Mouse (Mus musculus) intestine, postnatal 0 days (tissue): ENCODE data around the gene Fra10ac1. TPM values are rescaled to one million over a fixed set of nuclear protein-coding genes. Genes with fewer than 3 reads are reported as not detected.

Experiments used
- ATAC-seq: fragments of 200-750 bp; cut with Nextera tagmentation; 2 replicates; pipeline ENCODE4 v1.8.0; 2017; ENCODE audit warnings: mild to moderate bottlenecking, moderate TSS enrichment, moderate library complexity
- H3K27ac ChIP-seq: fragments of 300-500 bp; sonication (generic); 2 replicates; pipeline ENCODE4 v1.5.1; 2014; ENCODE audit warnings: mild to moderate bottlenecking, low read depth, low read length, moderate library complexity
- H3K27me3 ChIP-seq: fragments of 300-500 bp; sonication (generic); replicated peaks from 2 replicates; pipeline ENCODE4 v1.6.1; 2014; ENCODE audit warnings: low read length, mixed read lengths; ENCODE audit not compliant: control insufficient read depth, insufficient read depth
- H3K36me3 ChIP-seq: fragments of 300-500 bp; sonication (generic); 2 replicates; pipeline ENCODE4 v1.6.1; 2014; ENCODE audit warnings: mild to moderate bottlenecking, moderate library complexity; ENCODE audit not compliant: control insufficient read depth, insufficient read depth
- H3K4me1 ChIP-seq: fragments of 300-500 bp; sonication (generic); replicated peaks from 2 replicates; pipeline ENCODE4 v1.6.1; 2014; ENCODE audit warnings: antibody characterized with exemption, low read length, mixed read lengths; ENCODE audit not compliant: control insufficient read depth, insufficient read depth
- H3K4me2 ChIP-seq: fragments of 300-500 bp; sonication (generic); replicated peaks from 2 replicates; pipeline ENCODE4 v1.6.1; 2014; ENCODE audit warnings: low read depth, mild to moderate bottlenecking, moderate library complexity
- H3K4me3 ChIP-seq: fragments of 300-500 bp; sonication (generic); 2 replicates; pipeline ENCODE4 v1.5.1; 2014; ENCODE audit warnings: low read depth, low read length
- H3K9ac ChIP-seq: fragments of 300-500 bp; sonication (generic); 2 replicates; pipeline ENCODE4 v1.6.1; 2014; ENCODE audit warnings: mild to moderate bottlenecking, low read depth, low read length
- H3K9me3 ChIP-seq: fragments of 300-500 bp; sonication (generic); 2 replicates; pipeline ENCODE4 v1.6.1; 2016; ENCODE audit warnings: mixed run types; ENCODE audit not compliant: control insufficient read depth
- CTCF ChIP-seq: sonication (generic); IDR thresholded peaks from 2 replicates; pipeline ENCODE4 v1.5.1; 2016; ENCODE audit warnings: low read depth, mild to moderate bottlenecking, control low read depth, antibody characterized with exemption, moderate library complexity
- WGBS: fragments of 180-500 bp; shearing (Covaris S2); extraction: QIAGEN DNeasy Blood & Tissue Kit; methylation state at CpG from one replicate; pipeline ENCODE4 v1.1.7; 2014; 5-methylcytosine and 5-hydroxymethylcytosine counted together
- polyA plus RNA-seq: library from polyadenylated mRNA; unstranded; fragments of >200 nt; fragmentation: Nextera tagmentation; extraction: Ambion mirVana; gene quantifications from 2 replicates; pipeline ENCODE4 v1.2.1, GENCODE M21; 2015

Gene Fra10ac1
- polyA plus RNA-seq, 1 experiment from 2014 or later = 18.1 TPM

DNA sequence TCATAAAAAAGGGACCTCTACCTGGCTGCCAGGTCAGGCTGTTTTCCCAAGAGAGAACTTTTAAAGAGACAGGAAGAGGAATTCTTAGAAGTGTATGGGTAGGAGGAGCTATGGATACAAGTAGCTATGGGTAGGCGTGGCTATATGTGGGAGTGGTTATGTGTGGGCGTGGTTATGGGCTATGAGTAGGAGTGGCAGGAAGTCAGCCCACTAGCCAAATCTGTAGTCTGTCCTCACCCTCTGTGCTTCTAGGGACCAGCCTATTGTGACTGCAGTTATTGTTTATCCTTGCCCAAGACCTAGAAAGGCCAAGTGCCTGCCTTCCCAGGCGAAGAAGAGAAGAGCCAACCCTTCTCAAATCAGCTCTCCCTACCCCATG lies 13.9 kb upstream of the Fra10ac1 start:
- no peaks in the 10 kb centered on the region for H3K36me3 ChIP-seq
- peak; percentile 66 for ATAC-seq
- 34% methylated on average over 3 of the region's 3 CpGs for WGBS

DNA sequence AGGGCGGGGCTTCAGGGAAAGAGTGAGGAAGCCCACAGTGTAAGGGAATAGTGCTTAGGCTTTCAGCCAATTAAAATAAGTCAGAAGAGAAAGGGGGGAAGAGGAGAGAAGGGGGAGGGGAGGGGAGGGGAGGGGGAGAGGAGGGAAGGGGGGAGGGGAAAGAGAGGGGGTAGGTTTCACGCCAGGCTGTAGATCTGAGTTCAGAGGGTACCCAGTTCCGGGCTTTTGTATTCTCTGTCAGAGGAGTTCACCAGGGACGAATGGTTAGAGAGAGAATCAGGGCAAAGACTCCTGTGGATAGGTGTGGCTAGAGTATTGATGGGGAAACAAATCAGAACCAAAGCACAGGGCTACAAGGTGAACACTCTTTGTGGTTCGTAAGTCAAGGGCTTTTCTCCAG lies 12.6 kb upstream of the Fra10ac1 start:
- ATAC-seq = no peak
- no peaks in the 10 kb centered on the region for H3K4me1 ChIP-seq
- no peak overlapping the region for H3K4me3 ChIP-seq
- no peak overlapping the region for H3K4me2 ChIP-seq
- H3K27me3 ChIP-seq = no peaks in the 10 kb centered on the region
- H3K36me3 ChIP-seq = no peaks in the 10 kb centered on the region
- no peak for TF ChIP-seq CTCF
- WGBS = 74% methylated on average over 5 of the region's 5 CpGs
- no peak overlapping the region for H3K27ac ChIP-seq
- H3K9ac ChIP-seq = no peak overlapping the region
- H3K9me3 ChIP-seq = no peaks in the 10 kb centered on the region

More for the DNA sequence above, 13.9 kb upstream of the Fra10ac1 start:
- Histone ChIP-seq H3K27ac (no peak overlapping the region), H3K4me3 (no peak overlapping the region), H3K9ac (no peak overlapping the region), H3K9me3 (no peaks in the 10 kb centered on the region), H3K4me1 (no peaks in the 10 kb centered on the region), H3K27me3 (no peaks in the 10 kb centered on the region), H3K4me2 (no peak overlapping the region)
- TF ChIP-seq CTCF = no peak

DNA sequence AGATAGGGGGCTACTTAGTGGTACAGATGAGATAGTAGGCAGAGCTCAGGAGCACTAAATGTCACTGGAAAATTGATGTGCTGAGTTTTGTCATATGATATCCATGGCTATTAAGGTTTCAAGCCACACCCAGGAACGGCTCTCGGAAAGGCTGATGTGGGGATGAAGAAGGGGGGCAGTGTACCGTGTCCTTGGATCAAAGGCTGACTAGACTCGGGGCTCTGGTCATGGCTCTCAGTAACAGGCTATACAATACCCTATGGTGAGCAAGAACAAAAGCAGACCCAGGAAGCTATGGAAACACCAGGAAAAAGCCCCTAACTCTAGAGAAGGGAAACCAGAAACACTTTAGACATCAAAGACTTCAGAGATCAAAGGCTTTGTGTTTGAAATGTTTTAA lies 8.6 kb upstream of the Fra10ac1 start:
- Histone ChIP-seq H3K4me1 (no peaks in the 10 kb centered on the region), H3K27ac (no peak overlapping the region), H3K9me3 (no peaks in the 10 kb centered on the region), H3K4me2 (no peak overlapping the region), H3K36me3 (no peaks in the 10 kb centered on the region), H3K27me3 (no peaks in the 10 kb centered on the region), H3K4me3 (no peak overlapping the region), H3K9ac (no peak overlapping the region)
- 5% methylated on average over 4 of the region's 4 CpGs for WGBS
- ATAC-seq = no peak
- TF ChIP-seq CTCF = no peak

DNA sequence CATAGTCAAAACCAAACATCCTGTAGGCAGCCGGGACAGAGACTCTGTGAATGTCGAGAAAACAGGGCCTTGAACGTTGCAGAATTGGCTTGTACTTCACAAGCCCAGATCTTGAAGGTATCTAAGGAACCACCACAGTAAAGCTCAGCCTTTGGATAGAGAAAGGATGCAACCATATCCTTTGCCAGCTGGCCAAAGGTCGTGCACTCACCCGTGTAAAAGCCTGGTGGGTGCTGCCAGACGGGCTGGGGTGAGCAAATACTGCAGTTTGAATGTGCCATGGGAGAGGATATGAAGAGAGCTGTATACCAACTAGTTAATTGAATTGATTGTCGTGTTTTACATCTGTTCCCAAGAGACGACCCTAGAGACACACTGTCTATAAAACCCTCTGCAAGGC lies 8.1 kb upstream of the Fra10ac1 start:
- ATAC-seq = no peak
- Histone ChIP-seq H3K4me3 (no peak overlapping the region), H3K27me3 (no peaks in the 10 kb centered on the region), H3K9me3 (no peaks in the 10 kb centered on the region), H3K9ac (no peak overlapping the region), H3K4me2 (no peak overlapping the region), H3K36me3 (no peaks in the 10 kb centered on the region), H3K27ac (no peak overlapping the region), H3K4me1 (no peaks in the 10 kb centered on the region)
- TF ChIP-seq CTCF = no peak
- WGBS = 33% methylated on average over 8 of the region's 8 CpGs

DNA sequence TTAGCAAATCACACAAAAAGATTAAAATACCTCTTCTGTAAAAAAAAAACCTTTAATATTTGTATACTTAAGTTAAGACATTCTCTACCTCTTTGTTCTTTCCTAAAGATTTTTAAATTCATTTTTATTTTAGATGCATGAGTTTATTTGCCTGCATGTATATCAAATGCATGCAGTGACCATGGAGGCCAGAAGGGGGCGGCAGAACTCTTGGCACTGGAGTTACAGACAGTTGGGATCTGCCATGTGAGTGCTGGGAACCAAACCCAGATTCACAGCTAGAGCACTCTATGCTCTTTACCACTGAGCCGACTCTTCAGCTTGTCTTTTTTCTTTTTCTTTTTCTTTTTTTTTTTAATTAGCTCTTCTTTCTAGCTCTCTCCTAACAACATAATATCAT lies 4.7 kb upstream of the Fra10ac1 start:
- Histone ChIP-seq H3K36me3 (no peaks in the 10 kb centered on the region), H3K4me3 (no peak overlapping the region), H3K4me2 (no peak overlapping the region), H3K4me1 (peaks cover 2% of the 10 kb centered on the region; the same call in 1 of the 2 replicates), H3K9ac (no peak overlapping the region), H3K27ac (no peak overlapping the region), H3K27me3 (no peaks in the 10 kb centered on the region), H3K9me3 (no peaks in the 10 kb centered on the region)
- no peak for ATAC-seq
- whole genome bisulfite sequencing = 56% methylated on average over 2 of the region's 2 CpGs
- TF ChIP-seq CTCF = peak; percentile 49

DNA sequence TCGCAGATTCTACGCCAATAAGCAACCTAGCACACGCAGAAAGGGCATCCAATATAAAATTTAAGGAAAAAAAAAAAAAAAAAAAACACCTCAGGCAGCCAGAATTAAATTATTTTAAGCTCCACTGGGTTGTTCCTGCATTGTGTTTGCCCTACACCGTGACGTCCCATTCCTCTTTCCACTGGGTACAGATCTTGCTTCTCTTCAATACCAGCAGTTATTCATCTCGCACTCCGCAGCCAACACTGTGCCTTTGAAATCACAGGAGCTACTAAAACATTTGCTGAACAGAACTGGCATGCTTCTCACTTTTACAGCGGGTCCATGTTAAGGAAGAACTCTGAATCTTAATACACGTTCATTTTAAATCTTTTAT lies 717 bp upstream of the Fra10ac1 start:
- peaks cover 2% of the 10 kb centered on the region; the same call in 1 of the 2 replicates for H3K4me1 ChIP-seq

DNA sequence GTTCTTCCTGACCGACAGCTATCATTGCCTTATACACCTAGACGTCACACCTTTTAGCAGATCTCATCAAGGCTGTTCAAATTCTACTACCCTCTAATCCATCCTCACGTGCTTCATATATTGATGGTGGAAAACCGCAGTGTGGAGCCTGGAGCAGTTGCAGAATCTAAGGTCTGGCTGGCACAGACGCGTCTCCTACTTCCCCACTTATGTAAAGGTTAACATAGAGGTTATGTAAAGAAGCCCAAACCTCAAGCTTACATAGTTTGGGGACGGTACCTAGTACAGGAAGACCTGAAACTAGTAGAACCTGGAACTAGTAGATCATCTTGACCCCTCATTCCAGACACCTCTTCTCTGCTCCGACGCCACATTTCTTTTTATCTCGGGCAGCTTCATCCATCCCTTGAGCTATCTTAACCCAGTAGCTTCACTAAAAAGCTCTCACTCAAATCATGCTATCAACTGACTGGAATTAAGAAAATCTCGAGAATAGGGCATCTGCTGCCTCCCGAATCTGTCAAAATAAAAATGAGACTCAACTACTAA lies 526 bp downstream of the Fra10ac1 start:
- peak; percentile 14; the same call in 1 of the 2 replicates for ATAC-seq
- Histone ChIP-seq H3K36me3 (peaks cover 8% of the 10 kb centered on the region; the same call in 1 of the 2 replicates), H3K4me2 (peak overlapping the region; percentile 73), H3K9ac (peak overlapping the region; percentile 48), H3K27me3 (no peaks in the 10 kb centered on the region), H3K4me3 (peak overlapping the region; percentile 47), H3K27ac (peak overlapping the region; percentile 51), H3K9me3 (no peaks in the 10 kb centered on the region), H3K4me1 (peaks cover 2% of the 10 kb centered on the region; the same call in 1 of the 2 replicates)
- WGBS = 6% methylated on average over 12 of the region's 12 CpGs
- no peak for TF ChIP-seq CTCF

More for the DNA sequence above, 717 bp upstream of the Fra10ac1 start:
- H3K4me2 ChIP-seq = peak overlapping the region; percentile 73
- TF ChIP-seq CTCF = no peak
- H3K9ac ChIP-seq = peak overlapping the region; percentile 48
- no peak for ATAC-seq
- WGBS = 14% methylated on average over 9 of the region's 9 CpGs
- H3K9me3 ChIP-seq = no peaks in the 10 kb centered on the region
- peaks cover 5% of the 10 kb centered on the region; the same call in 1 of the 2 replicates for H3K36me3 ChIP-seq
- peak overlapping the region; percentile 47 for H3K4me3 ChIP-seq
- no peaks in the 10 kb centered on the region for H3K27me3 ChIP-seq
- H3K27ac ChIP-seq = no peak overlapping the region; the same call in 1 of the 2 replicates
